Mouse (Mus musculus) megakaryocyte-erythroid progenitor cell, adult 5-6 weeks (primary cell): ENCODE data around the gene Abcb8. TPM values are rescaled to one million over a fixed set of nuclear protein-coding genes. Genes with fewer than 3 reads are reported as not detected.
"Not testable (repeated sequence)": the region's sequence is repeated elsewhere in the genome, so short reads cannot be mapped to it uniquely, and the experiment has no call there.

Experiments
- ATAC-seq: replicated peaks from 2 replicates; pipeline ENCODE4 v1.8.0; 2016; ENCODE audit warnings: mild to moderate bottlenecking, inconsistent platforms; ENCODE audit not compliant: severe bottlenecking, poor library complexity, low FRiP score, low TSS enrichment
- total RNA-seq, 2 experiments: library from RNA; stranded (forward) in 1 of 2; stranded (reverse) in 1 of 2; fragments of 200-1000, 215-1000 nt in 1 of 2; fragments of >200 nt in 1 of 2; fragmentation: Nextera tagmentation in 1 of 2; gene quantifications; 2 replicates each; pipeline ENCODE4 v1.2.3; 2014 to 2017

The Abcb8 gene
- total RNA-seq, 2 experiments from 2014 or later = 24.8 to 83.4 TPM

DNA sequence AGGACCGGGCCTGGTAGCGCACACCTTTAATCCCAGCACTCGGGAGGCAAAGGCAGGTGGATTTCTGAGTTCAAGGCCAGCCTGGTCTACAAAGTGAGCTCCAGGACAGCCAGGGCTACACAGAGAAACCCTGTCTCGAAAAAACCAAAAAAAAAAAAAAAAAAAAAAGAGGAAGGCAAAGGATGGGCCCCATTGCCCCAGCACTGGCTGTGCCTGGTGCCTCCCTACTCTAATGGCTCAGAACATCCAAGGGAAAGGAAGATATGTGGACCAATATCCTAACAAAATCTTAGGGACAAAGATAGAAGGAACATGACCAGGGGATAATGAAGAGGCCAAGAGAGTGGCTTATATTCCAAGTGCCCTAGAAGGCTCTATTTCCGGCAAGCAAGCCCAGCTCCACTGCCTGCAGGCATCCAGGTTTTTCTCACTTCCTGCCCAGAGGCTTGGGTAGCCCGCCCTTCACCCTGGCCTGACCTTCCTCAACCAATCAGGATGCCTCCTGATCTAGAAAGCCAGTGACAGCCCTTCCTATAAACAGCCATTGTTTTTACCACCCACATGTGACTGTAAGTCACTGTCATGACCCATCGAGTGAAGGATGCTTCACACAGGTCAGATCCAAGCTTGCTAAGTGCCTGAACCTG is 4.3 kb upstream of the Abcb8 start:
- ATAC-seq = peak; percentile 24

DNA sequence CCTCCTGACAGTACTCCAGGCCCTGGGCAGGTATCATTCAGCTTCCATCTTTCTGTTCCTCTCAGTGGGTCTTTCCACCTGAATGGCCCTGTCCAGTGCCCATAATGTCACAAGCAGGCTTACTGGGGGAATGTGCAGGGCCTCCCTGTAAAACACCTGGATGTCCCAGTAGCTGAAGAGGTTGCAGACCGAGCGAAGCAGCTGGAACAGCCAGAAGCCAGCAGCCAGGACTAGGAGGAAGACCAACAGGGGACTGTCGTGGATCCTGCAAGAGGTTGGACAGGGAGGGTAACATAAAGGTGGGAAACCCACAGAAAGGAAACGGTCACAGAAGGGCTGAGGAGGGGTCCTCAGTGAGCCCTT is 3.8 kb upstream of the Abcb8 start:
- no peak for ATAC-seq

DNA sequence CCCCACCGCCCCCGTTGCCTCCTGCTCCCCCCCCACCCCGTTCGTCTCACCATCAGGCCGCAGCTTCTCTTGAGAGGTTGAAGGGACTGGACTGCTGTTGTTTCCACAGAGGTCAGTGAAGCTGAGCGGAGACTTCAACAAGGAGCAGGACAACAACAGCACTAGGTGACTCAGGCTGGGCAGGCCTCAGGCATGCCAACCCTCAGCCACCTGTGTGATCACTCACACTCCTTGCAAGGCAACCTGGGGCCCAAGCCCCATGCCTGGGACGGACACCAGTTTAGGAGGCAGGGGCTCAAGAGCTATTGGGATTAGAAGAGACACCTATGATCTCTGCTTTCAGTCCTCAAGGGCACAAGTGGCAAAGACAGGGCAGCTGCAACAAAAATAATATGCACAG is 1.6 kb upstream of the Abcb8 start, which contains the start of gene Atg9b:
Atg9b (minus strand) TSS at position 280 of the 400 bp plus-strand sequence.
- no peak for ATAC-seq

DNA sequence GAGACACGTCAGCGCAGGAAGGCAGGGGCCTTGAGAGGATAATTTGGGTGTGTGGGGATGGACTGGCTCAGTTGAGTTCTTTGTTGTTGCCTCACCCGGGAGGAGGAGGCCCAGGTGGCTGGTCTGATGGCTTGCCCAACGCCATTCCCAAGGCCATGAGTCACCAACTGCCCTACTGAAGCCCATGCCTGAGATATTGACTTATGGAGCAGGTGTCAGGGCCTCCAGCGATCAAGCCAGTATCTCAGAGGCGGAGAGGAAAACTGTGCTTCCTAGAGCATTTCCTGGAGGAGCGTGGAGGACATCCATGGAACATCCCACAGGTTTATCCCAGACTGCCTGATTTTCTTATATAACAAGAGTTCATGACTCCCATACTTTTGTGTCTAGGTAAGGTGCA is 739 bp upstream of the Abcb8 start:
- no peak for ATAC-seq

DNA sequence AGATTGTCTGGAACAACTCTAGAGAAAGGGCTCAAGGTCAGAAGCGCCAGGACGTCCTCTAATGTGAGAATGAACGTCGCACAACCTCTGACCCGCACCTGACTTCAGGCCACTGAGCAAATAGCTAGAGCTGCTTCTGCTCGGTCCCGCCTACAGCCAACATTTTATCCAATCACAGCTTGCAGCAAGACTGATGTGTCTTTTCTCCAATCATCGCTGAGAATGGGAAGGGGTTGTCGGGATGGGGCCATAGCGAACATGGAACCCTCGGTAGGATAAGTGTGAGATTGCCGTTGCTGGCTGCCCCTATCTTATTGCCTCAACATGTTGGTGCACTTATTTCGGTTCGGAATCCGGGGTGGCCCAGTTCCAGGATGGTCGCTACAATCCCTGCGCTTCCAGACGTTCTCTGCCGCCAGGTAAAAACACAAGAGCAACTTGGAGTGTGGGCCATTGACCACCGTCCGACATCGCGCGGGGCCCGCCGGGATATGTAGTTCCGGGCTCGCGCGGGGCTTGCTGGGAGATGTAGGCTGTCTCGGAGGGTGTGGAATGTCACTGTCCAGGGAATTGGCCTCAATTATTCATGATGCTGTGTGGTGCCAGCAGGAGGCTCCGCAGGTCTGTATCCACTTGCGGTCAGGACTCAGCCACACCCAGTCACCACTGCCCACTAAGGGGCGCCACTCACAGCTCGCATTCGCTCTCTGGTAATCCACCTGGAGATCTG is 867 bp downstream of the Abcb8 start:
- peak; percentile 91 for ATAC-seq

DNA sequence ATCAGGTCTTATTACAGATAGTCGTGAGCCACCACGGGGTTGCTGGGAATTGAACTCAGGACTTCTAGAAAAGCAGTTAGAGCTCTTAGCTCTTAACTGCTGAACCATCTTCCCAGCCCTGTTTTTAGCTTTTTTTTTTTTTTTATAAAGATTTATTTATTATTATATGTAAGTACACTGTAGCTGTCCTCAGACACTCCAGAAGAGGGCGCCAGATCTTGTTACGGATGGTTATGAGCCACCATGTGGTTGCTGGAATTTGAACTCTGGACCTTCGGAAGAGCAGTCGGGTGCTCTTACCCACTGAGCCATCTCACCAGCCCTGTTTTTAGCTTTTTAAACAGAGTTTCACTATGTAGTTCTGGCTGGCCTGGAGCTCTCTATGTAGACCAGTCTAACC is 2.8 kb downstream of the Abcb8 start:
- not testable (repeated sequence) for ATAC-seq

DNA sequence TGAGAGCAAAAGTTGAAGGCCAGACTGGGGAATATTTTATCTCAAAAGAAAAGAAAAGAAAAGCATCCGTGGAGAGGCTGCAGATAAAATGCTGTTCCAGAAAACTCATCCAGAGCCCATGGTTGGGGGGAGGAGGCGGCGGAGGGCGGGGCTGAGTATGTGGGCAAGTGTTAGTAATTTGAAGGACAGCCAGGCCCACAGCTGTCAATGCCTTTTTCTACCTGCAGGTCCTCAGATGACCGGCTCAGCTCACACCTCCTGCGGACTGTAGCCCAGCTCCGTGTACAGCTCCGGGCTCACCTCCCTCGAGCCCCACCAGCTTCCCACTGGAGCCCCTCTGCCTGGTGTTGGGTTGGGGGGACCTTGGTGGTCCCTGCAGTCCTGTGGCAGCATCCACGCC is 6.2 kb downstream of the Abcb8 start:
- ATAC-seq = no peak

DNA sequence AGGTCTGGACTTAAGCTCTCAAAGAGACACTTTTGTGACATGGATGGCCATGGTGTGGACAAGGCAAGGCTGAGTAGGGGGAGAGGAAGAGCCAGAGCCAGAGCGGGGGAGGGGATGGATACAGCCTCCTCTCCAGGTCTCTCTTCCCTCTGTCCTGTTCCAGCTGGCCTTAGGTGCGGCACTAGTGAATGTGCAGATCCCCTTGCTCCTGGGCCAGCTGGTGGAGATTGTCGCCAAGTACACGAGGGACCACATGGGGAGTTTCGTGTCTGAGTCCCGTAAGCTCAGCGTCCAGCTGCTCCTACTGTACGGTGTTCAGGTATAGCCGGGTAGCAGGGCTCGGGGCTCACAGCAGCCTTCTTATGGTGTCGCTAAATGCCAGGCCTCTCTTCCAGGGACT is 6.9 kb downstream of the Abcb8 start:
- no peak for ATAC-seq

DNA sequence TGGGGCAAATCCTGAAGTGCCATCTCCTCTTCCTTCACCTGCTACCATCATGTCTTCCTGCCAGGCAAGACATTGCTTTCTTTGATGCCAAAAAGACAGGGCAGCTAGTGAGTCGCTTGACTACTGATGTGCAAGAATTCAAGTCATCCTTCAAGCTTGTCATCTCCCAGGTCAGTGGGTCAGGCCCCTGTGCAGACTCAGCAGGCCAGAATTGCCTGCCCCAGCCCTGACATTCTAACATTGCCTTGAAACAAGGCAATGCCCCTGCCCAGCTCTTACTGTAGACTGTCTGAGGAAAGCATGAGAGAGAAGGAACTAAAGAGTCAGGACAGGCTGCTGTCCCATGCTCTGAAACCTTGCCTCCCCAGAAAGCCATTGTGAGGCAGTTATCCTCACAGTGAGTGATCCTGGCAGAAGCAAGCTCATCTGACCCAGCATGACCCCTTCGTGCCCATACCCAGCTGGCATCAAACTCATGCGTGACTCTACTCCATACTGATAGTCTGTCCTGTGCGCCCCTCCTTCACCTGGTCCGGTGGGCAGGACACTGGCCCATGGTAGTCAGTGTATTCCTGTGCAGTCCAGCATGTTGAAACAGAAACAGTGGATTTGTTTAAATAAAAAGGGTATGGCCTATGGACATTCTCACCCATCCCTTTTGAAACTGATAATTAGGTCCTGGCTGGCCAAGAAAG is 7.6 kb downstream of the Abcb8 start:
- ATAC-seq = no peak

DNA sequence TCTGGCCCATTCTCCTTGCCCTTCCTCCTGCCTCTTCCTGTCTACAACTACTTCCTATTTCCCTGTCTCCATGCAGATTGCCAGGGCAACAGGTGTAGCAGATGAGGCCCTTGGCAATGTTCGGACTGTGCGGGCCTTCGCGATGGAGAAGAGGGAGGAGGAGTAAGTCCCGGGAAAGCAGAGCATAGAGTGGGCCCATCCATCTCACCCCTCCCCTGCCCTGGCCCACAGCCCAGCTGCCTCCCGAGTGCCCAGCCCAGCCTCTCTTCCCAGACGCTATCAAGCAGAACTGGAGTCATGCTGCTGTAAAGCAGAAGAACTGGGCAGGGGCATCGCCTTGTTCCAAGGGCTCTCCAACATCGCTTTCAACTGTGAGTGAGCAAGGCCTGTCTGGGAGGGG is 8.5 kb downstream of the Abcb8 start:
- no peak for ATAC-seq

DNA sequence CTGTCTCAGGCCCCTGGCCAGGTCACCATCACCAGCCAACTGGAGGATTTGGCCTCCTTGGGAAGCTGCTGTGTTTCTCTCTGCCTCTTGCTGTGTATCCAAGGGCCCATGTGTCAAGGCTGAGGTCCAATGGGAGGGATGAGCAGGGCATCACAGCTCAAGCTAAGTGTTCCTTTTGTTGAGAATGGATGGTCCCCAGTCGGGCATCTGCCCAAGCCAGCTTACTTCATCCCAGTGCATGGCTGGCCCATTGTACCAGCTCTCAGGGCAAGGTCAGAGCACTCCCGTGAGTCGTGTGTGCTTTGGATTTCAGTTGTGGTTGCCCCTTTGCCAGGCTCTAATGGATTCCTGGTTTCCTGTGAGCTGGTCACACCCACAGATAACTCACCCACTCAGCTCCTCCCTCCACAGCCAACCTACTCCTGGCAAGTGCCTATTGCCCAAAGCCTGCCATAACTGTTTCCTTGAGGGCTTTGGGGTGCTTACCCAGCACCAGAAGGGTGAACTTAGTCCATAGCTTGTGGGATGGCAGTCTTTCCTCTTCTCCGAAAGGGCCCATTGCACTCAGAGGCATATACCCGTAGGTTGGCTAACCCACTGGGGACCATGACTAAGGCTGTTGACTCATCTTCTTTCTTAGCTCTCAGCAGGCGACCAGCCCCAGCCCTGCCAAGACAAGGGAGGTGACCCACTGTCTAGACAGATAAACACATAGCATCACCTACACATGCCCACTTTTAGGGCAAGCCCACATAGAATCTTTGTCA is 11.3 kb downstream of the Abcb8 start:
- peak; percentile 31 for ATAC-seq

DNA sequence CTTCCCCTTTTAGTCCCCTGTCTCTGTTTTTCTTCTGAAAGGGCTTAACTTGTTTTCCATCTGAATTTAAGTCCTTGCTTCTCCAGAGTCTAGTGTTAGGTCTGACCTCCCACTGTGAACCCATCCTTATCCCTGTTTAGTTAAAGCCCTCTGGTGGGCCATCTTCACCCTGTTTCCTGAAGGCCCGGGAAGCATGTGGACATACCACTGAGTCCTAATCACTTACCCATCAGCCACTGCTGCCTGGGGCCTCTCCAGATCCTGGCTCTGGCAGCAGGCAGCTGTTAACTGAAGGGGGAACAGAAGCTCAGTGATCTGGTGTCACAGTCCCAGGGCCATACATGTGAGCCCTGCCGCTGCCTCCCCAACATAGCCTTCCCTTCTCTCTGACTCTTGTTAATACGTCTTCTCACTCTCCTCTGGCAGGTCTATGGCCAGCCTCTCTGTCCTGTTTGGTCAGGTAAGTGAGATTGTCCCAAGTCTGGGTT is 12.0 kb downstream of the Abcb8 start:
- no peak for ATAC-seq

DNA sequence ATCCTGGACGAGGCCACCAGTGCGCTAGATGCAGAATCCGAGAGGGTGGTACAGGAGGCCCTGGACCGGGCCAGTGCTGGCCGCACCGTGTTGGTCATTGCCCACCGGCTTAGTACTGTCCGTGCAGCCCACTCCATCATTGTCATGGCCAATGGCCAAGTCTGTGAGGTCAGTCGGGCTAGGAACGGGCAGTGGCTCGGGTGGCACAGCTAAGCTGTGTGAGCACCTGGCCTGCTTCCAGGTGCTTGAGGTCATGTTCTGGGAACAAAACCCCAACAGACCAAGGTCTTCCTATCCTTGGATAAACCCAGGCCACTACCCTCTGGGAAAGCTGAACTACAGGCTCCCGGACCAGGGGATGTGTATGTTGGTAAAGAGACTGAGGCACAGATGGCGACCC is 15.2 kb downstream of the Abcb8 start:
- ATAC-seq = no peak

DNA sequence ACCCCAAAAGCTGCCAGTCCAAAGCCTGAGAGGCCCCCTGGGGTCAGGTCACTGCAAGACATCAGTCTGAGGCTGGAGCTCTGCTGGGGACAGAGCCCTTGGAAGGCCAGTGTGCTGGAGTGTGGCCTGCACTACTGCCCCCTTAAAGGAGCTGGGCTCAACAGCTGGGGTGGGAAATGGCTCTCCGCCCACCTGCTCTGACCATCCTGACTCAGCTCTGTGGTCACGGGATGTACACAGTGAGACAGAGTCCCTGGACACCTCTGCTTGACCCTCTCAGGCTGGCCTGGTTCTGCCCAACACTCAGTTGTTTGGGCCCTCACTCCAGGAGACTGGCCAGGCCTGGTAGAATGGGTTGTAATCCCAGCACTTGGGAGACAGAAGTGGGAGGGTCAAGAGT is 16.0 kb downstream of the Abcb8 start:
- ATAC-seq = no peak

DNA sequence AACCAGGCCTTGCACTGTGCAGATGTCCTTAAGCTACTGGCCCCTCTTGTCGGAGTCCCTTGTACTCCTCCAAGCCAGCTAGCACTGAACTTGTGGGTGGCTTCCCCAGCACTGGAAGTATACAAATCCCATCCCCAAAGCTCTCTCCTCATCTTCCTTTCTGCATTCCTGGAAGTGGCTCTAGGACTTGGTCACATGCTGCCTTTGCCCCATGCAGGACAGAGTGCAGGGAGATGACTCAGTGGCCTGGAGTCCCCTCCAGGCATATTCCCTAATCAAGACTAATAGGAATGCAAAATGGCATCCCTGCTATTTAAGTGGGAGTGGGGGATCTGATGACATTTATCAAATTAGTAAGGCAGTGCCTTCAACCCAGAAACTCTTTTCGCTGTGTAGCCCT is 18.6 kb downstream of the Abcb8 start:
- no peak for ATAC-seq

DNA sequence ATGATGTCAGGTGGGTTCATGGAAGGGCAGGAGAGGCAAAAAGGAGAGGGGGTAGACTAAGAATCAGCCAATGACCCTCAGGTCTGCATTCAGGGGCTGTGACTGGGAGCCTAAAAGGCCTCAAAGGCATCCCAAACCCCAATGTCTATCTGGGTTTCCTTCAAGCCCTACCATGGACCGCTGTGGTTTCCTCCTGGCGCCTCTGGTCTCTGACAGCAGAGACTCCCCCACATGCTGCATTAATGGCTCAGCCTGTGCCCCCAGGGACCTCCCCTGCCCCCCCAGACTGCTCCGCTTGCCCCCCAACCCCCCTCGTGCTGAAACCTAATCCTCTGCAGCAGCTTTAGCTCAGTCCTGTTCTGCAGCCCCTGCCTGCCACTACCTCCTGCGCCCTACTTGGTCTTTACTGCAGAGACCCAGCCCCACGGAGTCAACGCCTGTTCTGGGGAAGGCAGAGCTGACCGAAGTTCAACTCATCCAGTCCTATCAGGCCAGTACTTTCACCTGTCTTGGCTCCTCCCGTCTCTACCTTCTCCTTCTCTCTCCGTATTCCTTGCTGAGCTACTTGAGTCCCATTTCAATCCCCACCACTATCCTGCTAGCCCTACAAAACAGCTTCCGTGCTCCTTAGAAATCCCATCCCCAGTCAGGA is 19.7 kb downstream of the Abcb8 start, which contains the start of gene Asic3:
Asic3 (plus strand) TSS at position 351 of the 652 bp plus-strand sequence.
- no peak for ATAC-seq

DNA sequence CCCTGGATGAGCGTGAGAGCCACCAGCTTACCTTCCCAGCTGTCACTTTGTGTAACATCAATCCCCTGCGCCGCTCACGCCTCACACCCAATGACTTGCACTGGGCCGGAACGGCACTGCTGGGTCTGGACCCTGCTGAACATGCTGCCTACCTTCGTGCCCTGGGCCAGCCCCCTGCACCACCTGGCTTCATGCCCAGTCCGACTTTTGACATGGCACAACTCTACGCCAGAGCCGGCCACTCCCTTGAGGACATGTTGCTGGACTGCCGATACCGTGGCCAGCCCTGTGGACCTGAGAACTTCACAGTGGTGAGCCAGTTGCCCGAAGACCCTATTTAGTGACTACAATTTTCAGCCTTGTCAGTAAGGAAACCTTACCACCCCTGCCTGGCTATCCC is 20.5 kb downstream of the Abcb8 start:
- ATAC-seq = no peak

DNA sequence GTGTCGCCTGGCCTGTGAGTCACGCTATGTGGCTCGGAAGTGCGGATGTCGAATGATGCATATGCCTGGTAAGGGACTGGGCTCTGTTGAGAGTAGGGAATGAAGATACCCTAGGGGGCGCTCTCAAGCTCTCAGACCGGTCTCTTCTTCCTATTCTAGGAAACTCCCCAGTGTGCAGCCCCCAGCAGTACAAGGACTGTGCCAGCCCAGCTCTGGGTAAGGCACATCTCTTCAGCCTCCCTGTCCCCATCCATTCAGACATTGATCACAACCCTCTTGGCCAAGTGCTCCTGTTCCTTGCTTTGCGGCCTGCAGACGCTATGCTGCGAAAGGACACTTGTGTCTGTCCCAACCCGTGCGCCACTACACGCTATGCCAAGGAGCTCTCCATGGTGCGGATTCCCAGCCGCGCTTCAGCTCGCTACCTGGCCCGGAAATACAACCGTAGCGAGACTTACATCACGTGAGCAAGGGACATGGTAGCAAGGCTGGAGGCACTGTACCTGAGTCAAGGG is 22.8 kb downstream of the Abcb8 start:
- peak; percentile 75 for ATAC-seq

DNA sequence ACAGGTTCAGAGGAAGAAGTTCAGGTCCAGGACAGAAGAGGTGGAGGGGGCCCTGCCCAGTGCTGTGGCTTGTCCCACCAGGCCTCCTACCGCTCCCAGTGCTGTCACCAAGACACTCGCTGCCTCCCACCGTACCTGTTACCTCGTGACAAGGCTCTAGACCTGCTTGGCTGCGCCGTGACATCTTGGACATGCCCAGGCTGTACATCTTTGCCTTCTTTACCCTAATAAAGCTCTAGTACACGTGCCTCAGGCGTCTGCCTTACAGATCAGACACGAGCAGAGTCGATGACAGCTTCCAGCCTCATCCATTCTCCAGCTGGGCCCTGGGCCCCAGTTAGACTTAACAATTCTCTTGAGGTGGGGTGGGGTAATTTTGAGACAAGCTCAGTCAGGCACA is 24.1 kb downstream of the Abcb8 start:
- no peak for ATAC-seq
